Mouse (Mus musculus) midbrain, postnatal 0 days (tissue): Measurements from ENCODE around the gene Ociad2. TPM values are rescaled to one million over a fixed set of nuclear protein-coding genes. Genes with fewer than 3 reads are reported as not detected.

Experiments
- ATAC-seq: fragments of 200-750 bp; cut with Nextera tagmentation; 2 replicates; pipeline ENCODE4 v1.8.0; 2017; ENCODE audit warnings: moderate number of reproducible peaks, mild to moderate bottlenecking, moderate TSS enrichment, moderate library complexity; ENCODE audit not compliant: low FRiP score
- DNase-seq: peaks from one replicate; pipeline ENCODE4 v3.0.0-alpha.2; 2015; ENCODE audit warnings: low spot score
- H3K27ac ChIP-seq: fragments of 300-500 bp; sonication (generic); 2 replicates; pipeline ENCODE4 v1.5.1; 2014; ENCODE audit warnings: low read depth, mild to moderate bottlenecking, low read length, mixed read lengths
- H3K27me3 ChIP-seq: fragments of 300-500 bp; sonication (generic); 2 replicates; pipeline ENCODE4 v1.6.1; 2014; ENCODE audit warnings: low read length, control low read depth, mixed read lengths; ENCODE audit not compliant: insufficient read depth
- H3K36me3 ChIP-seq: fragments of 300-500 bp; sonication (generic); 2 replicates; pipeline ENCODE4 v1.6.1; 2014; ENCODE audit warnings: low read length, control low read depth, mixed read lengths; ENCODE audit not compliant: insufficient read depth
- H3K4me1 ChIP-seq: fragments of 300-500 bp; sonication (generic); 2 replicates; pipeline ENCODE4 v1.6.1; 2014; ENCODE audit warnings: mild to moderate bottlenecking, control low read depth, antibody characterized with exemption, low read length, mixed read lengths; ENCODE audit not compliant: insufficient read depth
- H3K4me2 ChIP-seq: fragments of 300-500 bp; sonication (generic); 2 replicates; pipeline ENCODE4 v1.6.1; 2014; ENCODE audit warnings: low read depth, mild to moderate bottlenecking, low read length, mixed read lengths; ENCODE audit not compliant: poor library complexity, severe bottlenecking
- H3K4me3 ChIP-seq: fragments of 300-500 bp; sonication (generic); 2 replicates; pipeline ENCODE4 v1.5.1; 2014; ENCODE audit warnings: low read depth, mild to moderate bottlenecking, low read length, moderate library complexity
- H3K9ac ChIP-seq: fragments of 300-500 bp; sonication (generic); replicated peaks from 2 replicates; pipeline ENCODE4 v1.6.1; 2014; ENCODE audit warnings: mild to moderate bottlenecking, low read length, moderate library complexity, mixed read lengths; ENCODE audit not compliant: poor library complexity, severe bottlenecking
- H3K9me3 ChIP-seq: fragments of 300-500 bp; sonication (generic); 2 replicates; pipeline ENCODE4 v1.6.1; 2016; ENCODE audit warnings: low read length, control low read depth
- CTCF ChIP-seq: IDR thresholded peaks from 2 replicates; pipeline ENCODE4 v1.5.1; 2016; ENCODE audit warnings: antibody characterized with exemption, mild to moderate bottlenecking
- WGBS: fragments of 180-500 bp; shearing (Covaris S2); extraction: QIAGEN DNeasy Blood & Tissue Kit; methylation state at CpG from one replicate; pipeline ENCODE4 v1.1.7; 2014; 5-methylcytosine and 5-hydroxymethylcytosine counted together
- polyA plus RNA-seq: library from polyadenylated mRNA; unstranded; fragments of >200 nt; fragmentation: Nextera tagmentation; extraction: Ambion mirVana; gene quantifications from 2 replicates; pipeline ENCODE4 v1.2.1, GENCODE M21; 2015
- total RNA-seq: library from RNA; depleted of rRNA; stranded (reverse); fragments of >200 nt; gene quantifications from 2 replicates; pipeline ENCODE4 v1.2.3, GENCODE M21; 2014; rRNA removed

The Ociad2 gene
- total and polyA plus RNA-seq, 2 experiments from 2014 or later: 11.3 to 27.5 TPM

DNA sequence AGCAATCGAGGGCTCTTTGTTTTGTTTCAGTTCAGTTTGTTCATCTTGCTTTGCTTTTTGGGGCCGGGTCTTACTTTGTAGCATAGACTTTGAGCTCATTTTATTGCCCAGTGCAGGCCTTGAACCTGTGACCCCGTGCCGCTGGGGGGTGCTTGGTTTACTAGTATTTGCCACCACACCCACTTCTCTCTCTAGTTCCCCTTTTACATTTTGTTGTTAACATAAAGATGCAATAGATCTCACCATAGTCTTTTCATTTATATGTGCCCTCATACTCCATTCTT, 60.3 kb downstream of the Ociad2 start:
- H3K4me3 ChIP-seq: no peak overlapping the region

DNA sequence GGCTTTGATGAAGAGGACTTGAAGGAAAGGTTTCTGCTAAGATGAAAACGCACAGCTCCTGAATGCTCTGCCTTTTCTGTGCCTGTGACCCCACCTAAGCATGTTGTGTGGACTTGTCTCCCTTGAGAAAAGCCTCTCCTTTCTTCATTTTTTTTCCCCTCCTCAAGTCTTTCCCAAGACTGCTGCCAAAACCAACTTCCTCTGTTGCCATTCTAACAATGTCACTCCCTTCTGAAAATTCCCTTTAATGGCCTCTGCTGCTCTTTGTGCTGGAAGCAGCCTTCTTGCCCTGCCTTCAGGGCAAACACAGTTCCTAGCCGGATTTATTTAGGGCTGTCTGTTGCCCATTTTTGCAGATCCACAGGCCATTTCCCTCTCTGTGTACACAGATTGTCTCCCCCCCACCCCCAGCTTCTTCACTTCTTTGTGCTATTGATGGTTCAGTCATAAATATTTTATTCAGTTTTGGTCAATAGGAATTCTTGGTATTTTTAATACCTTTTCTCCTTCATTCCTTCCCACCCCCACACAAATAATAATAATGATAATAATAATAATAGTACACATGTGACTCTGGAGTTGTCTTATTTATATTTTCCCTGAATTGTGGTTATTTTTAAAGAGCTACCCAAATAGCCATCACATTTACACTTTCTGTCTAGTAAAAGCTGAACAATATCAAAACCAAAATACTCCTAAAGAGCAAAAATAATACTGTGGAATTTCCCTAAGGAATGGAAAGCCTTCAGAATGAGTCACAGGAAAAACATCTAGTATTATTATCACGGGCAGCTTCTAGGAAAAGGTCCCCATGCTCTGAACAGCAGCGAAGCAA, 60.9 kb downstream of the Ociad2 start:
- H3K9me3 ChIP-seq: no peaks in the 10 kb centered on the region
- no peak overlapping the region for H3K9ac ChIP-seq
- DNase-seq (no peak), ATAC-seq (no peak)
- peak overlapping the region; percentile 34; the same call in 1 of the 2 replicates for H3K27ac ChIP-seq
- H3K4me1 ChIP-seq: no peaks in the 10 kb centered on the region
- TF ChIP-seq CTCF: no peak
- H3K4me3 ChIP-seq: no peak overlapping the region
- 55% methylated on average over 4 of the region's 4 CpGs for WGBS
- no peak overlapping the region for H3K4me2 ChIP-seq
- H3K36me3 ChIP-seq: no peaks in the 10 kb centered on the region
- no peaks in the 10 kb centered on the region for H3K27me3 ChIP-seq

More for the DNA sequence above, 60.3 kb downstream of the Ociad2 start:
- Histone ChIP-seq H3K9ac (no peak overlapping the region), H3K27me3 (no peaks in the 10 kb centered on the region), H3K4me2 (no peak overlapping the region), H3K27ac (no peak overlapping the region), H3K36me3 (no peaks in the 10 kb centered on the region), H3K4me1 (no peaks in the 10 kb centered on the region), H3K9me3 (no peaks in the 10 kb centered on the region)
- no peak for DNase-seq
- 85% methylated on average over 4 of the region's 4 CpGs for WGBS
- ATAC-seq: no peak
- TF ChIP-seq CTCF: no peak

DNA sequence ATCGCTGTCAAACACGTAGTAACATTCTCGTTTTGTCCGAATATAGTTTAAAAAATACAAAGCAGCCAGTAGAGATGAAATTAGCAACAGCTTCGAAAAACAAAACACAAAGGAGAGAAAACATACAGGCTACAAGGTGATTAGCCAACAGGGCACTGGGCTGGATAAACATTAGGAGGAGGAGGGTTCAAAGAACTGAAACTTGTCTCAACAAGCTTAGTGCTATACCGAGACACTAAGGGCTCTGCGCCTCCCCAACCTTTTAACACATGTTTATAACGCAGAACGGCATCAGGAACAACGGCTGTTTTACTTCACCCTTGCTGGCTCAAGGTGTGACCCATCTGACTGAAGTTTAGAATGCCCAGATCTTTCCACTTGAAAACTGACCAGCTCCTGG, 61.6 kb downstream of the Ociad2 start:
- no peak overlapping the region for H3K27ac ChIP-seq

DNA sequence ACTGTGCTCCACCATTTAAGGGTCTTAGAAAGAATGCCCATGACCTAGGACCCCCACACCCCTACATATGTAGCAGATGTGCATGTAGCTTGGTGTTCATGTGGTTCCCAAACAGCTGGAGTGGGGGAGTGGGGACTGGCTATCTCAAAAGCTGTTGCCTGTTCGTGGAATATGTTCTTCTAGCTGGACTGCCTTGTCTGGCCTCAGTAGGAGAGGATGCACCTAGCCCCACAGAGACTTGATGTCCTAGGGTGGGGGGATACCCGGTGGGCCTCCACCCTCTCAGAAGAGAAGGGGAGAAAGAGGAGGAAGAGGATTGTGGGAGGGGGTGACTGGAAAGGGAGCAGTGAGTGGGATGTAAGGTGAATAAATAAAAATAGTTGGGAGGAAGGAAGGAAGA, 65.9 kb downstream of the Ociad2 start:
- TF ChIP-seq CTCF: no peak
- H3K27me3 ChIP-seq: no peaks in the 10 kb centered on the region
- no peaks in the 10 kb centered on the region for H3K4me1 ChIP-seq
- no peaks in the 10 kb centered on the region for H3K36me3 ChIP-seq
- WGBS: 78% methylated on average over 2 of the region's 2 CpGs
- H3K4me3 ChIP-seq: no peak overlapping the region
- H3K4me2 ChIP-seq: no peak overlapping the region
- no peaks in the 10 kb centered on the region for H3K9me3 ChIP-seq
- no peak for ATAC-seq
- no peak overlapping the region for H3K27ac ChIP-seq
- no peak for DNase-seq
- no peak overlapping the region for H3K9ac ChIP-seq

More for the DNA sequence above, 61.6 kb downstream of the Ociad2 start:
- H3K36me3 ChIP-seq: no peaks in the 10 kb centered on the region
- no peaks in the 10 kb centered on the region for H3K27me3 ChIP-seq
- H3K9ac ChIP-seq: no peak overlapping the region
- WGBS: 74% methylated on average over 10 of the region's 10 CpGs
- no peaks in the 10 kb centered on the region for H3K9me3 ChIP-seq
- DNase-seq: no peak
- H3K4me2 ChIP-seq: no peak overlapping the region
- H3K4me3 ChIP-seq: no peak overlapping the region
- no peak for ATAC-seq
- no peak for TF ChIP-seq CTCF
- no peaks in the 10 kb centered on the region for H3K4me1 ChIP-seq

DNA sequence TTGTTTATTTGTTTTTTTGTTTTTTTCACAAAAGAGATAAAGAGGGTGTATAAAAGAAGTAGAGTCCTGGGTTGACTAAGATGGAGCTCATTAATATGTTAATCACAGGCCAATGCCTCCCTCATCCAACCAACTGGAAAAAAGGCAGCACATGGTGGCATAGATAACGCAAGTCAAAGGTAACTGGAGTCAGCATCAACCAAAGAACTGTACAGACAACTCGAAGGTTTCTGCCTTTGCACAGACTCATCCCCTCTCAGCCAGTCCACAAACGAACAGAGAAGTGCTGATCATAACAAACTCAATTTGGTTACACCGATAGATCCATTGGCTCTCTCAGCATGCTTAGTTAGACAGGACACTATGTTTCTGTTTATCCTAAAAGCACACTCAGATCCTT, 67.7 kb downstream of the Ociad2 start:
- no peak overlapping the region for H3K27ac ChIP-seq
- 69% methylated on average over 4 of the region's 4 CpGs for WGBS
- TF ChIP-seq CTCF: no peak

More for the DNA sequence above, 67.7 kb downstream of the Ociad2 start:
- no peak for DNase-seq
- no peak for ATAC-seq
- no peak overlapping the region for H3K9ac ChIP-seq
- H3K27me3 ChIP-seq: no peaks in the 10 kb centered on the region
- no peak overlapping the region for H3K4me2 ChIP-seq
- no peak overlapping the region for H3K4me3 ChIP-seq
- H3K36me3 ChIP-seq: no peaks in the 10 kb centered on the region
- no peaks in the 10 kb centered on the region for H3K4me1 ChIP-seq
- H3K9me3 ChIP-seq: no peaks in the 10 kb centered on the region

Other genes starting within 250 kb of the Ociad2 start
- gene Fryl, start 84.4 kb downstream of the Ociad2 start, total RNA-seq: 52.8 and 66.2 TPM in 2 replicates
- gene Fryl, start 84.4 kb downstream of the Ociad2 start, polyA plus RNA-seq: 17.7 and 23.8 TPM in 2 replicates
- 188 and 195 TPM in 2 replicates for gene Ociad1, start 48.2 kb downstream of the Ociad2 start, total RNA-seq
- gene Ociad1, start 48.2 kb downstream of the Ociad2 start, polyA plus RNA-seq: 399 and 409 TPM in 2 replicates
- gene Cwh43, start 65.0 kb upstream of the Ociad2 start, total RNA-seq: 0.99 TPM in 1 of 2 replicates, not detected in the other
- 0.62 and 0.85 TPM in 2 replicates for gene Cwh43, start 65.0 kb upstream of the Ociad2 start, polyA plus RNA-seq
- 31.1 and 33.7 TPM in 2 replicates for gene Dcun1d4, start 140.0 kb upstream of the Ociad2 start, total RNA-seq
- 43.7 and 46.2 TPM in 2 replicates for gene Dcun1d4, start 140.0 kb upstream of the Ociad2 start, polyA plus RNA-seq